Mouse (Mus musculus) kidney, postnatal 10 days (tissue): ENCODE measurements around the gene Sptlc2.

Source experiments
- DNase-seq: peaks from one replicate; pipeline ENCODE4 v3.0.0; 2021; ENCODE audit warnings: mixed read lengths

Sptlc2 gene

GRCm38 (mm10) chr12:87388122-87388774, at the start of gene Sptlc2:
Gene Sptlc2, minus strand, starts transcription at chr12:87388355.
- peak; percentile 100 for DNase-seq

DNA sequence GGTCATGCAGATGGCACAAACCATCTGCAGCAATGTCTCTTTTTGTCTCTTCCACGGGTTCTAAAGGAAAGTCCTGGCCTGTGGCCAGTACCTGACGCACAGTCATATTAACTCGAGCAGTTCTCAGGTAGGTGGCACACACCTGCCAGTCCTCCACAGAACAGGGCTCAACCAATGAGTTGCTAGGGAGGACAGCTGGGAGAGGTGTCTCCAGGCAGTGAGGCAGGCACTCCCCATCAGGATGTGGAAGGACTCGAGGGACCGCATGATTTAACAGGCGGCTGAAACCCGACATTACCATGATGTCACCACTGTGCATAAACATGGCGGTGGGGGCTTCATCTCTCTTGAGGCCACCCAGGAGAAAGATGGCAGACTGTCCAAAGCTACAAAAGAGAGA, 40.7 kb upstream of the Sptlc2 start:
- no peak for DNase-seq

GRCm38 (mm10) chr12:87428295-87428694, 40.1 kb upstream of the Sptlc2 start:
- DNase-seq: no peak

DNA sequence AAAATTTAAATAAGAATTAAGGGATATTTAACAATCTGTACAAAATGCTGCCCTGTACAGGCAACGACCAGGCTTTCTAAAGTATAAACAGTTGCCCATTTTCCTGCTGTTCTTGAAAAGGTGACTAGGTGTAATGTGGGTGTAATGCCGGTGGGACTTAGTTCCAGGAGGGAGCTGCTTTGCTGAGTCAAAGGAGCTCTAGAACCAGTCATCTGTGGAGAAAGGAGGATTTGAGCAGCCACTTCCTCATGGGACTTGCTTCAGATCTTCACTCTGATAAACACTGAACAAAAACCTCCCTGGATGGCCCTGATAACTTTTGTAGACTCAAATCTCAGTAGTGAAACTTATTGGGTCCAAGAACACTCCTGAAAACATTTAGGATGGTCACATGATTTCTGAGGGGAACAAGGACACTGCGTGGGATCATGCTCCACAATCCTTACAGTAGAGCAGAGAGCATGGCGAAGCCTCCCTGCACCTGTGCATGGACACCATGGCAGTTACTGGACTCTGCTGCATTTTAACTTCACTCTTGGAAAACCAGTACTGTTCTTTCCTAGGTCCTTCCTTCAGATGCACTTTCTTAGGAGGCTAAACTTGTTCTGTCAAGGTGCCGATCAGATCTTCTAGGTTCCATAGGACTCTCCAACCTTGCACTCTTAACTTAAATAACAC, 38.3 kb upstream of the Sptlc2 start:
- no peak for DNase-seq

GRCm38 (mm10) chr12:87424516-87424915, 36.4 kb upstream of the Sptlc2 start:
- DNase-seq: no peak

DNA sequence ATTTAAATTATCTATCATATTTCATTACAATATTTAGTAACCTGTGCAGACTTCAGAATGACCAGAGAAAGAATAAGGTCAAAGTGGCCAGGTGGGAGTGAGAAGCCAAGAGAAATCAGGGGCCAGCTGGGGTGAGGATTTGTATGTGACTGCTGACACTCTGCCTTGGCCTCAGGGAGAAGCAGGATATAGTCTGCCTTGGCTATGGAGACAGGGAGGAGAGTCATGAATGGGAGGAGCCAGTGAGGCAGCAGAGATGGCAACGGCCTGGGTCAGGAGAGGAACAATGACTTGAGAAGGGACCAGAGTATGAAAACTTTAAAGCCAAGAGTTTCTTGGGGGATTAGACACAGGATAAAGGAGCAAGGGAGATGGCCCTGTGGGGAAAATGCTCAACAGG, 35.5 kb upstream of the Sptlc2 start:
- DNase-seq: no peak

DNA sequence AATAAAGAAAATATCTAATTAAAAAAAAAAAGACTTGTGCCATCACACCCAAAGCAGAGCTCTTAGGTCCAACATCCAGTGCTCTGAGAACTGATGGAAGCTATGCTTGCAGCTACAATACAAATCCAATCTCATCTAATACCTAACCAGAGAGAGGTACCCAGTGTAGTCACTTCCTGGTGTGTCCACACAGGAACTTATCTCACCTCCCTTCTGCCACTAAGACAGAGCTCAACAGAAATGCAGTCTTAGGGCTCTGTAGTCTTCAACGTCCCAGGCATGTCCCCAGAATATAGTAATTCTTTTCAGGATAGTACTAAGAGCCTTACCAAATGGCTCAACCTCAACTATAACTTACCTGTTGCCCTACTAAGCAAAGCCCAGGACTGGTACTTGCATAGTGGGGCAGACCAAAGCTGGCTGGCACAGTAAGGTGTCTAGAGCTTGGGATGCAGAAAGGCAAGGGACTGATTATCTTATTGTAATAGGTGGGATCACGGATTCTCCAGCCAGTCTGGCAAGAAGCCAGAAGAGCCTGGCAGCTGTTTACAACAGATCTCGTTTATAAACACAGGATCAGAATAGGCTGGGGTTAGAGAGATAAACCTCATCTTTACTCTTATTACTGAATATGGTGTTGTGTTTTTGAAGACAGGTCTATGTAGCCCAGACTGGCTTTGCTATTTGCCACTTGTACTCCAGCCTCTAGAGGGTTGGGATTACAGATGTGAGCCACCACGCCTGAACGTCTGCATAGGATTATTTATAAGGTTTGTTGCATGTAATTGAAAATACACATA, 33.8 kb upstream of the Sptlc2 start:
- DNase-seq: no peak

- DNase-seq: no peak
Measured at GRCm38 (mm10) chr12:87419974-87420485, 31.9 kb upstream of the Sptlc2 start.

GRCm38 (mm10) chr12:87418921-87419320, 30.8 kb upstream of the Sptlc2 start:
- DNase-seq: no peak

DNA sequence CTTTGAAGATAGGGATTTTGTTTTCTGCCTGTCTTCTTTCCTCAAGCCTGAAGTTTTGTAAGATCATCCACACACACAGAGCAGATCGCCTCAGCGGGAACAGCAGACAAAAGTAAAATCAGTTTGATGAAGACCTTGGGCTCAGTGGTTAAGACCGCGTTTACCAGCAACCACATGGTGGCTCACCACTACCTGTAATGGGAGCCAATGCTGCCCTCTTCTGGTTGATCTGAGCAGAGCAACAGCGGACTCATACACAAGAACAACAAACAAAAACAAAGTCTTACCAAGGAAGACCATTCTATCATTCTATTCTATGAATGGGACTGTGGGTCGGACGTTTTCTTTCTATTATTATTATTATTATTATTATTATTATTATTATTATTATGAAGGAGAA, 28.5 kb upstream of the Sptlc2 start:
- peak; percentile 79 for DNase-seq

DNA sequence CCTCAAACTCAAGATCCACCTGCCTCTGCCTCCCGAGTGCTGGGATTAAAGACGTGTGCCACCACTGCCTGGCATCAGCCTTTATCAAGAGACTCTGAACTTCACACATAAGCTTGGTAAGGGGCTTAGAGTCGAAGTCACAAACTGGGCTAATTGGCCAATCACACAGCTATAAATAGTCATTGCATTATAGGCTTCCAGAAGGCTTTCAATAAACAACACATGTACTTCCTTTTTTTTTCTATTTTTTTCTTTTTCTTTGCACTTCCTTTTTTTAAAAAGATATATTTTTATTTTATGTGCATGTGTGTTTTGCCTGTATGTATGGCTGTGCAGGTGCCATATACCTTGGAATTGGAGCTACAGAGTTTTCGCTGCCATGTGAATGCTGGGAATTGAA, 27.2 kb upstream of the Sptlc2 start:
- no peak for DNase-seq

- DNase-seq: peak; percentile 84
Measured at GRCm38 (mm10) chr12:87413179-87413790, 25.1 kb upstream of the Sptlc2 start.

DNA sequence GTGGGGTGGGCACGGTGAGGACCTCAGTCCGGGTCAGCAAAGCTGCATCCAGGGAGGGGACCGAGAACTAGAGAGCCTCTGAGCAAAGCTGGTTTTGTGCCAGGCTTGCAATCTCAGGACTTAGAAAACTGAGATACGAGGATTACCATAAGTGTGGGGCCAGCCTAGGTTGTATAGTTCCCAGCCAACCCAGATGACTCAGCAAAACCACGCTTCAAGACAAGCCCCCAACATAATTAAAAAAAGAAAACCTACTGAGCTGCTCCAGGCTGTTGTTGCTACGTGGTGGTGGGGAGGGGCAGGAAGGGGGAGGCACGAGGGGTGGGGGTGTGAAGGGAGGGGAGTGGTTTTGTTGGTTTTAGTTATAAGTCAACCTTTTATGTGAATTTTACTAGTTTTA, 22.8 kb upstream of the Sptlc2 start:
- DNase-seq: no peak

DNA sequence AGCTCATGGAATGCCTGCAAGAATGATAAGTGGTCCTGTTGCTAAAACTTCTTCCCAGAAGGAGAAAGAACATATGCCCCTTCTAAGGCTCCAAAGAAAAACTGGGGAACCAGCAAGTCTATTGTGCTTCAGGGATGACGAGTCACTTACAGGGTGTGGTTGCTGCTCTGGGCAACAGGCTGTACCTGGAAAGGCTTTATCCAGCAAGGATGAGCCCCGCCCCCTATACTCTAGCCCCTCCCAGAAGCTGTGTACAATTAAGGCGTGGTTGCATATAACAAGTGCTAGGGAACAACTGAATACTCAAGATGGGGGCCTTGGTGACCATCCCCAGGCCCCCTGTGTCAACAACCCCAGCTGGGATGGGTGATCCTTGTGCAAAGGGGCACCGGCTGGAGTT, 21.0 kb upstream of the Sptlc2 start:
- no peak for DNase-seq

- peak; percentile 52 for DNase-seq
Measured at GRCm38 (mm10) chr12:87407869-87408605, 19.9 kb upstream of the Sptlc2 start.

GRCm38 (mm10) chr12:87405721-87406120, 17.6 kb upstream of the Sptlc2 start:
- DNase-seq: no peak

DNA sequence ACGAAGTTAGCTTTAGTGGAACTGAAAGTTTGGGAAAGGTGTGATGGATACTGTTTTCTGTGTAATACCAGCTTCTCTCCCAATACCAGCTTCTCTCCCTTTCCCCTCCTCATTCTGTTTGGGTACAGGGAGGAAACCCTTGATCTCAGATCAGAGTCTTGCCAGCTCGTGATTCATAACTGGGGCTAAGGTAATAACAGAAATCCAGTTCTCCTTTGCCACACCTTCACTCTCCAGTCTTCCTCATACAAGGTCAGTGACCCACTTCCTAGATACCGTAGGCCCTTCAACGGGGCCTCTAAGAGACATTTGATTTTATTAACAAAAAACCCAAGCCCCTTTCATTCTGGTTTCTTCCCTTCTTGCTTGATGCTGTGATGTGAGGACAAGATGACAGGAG, 17.0 kb upstream of the Sptlc2 start:
- DNase-seq: no peak

DNA sequence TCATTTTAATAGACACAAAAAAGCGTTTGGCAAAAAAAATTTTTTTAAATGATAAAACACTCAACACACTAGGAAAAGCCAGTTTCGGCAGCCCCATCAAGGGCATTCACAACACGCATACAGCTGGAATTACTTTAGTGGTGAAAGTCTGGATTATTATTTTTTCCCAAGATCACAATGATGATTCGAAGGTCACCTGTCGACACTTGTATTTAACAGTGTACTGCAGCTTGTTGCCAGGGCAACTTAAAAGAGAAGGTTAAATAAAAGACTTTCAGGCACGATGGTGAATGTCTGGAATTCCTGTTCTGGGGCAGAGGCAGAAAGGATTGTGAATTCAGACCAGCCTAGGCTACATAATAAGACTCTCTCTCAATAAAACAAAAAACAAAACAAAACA, 13.7 kb upstream of the Sptlc2 start:
- DNase-seq: no peak

DNA sequence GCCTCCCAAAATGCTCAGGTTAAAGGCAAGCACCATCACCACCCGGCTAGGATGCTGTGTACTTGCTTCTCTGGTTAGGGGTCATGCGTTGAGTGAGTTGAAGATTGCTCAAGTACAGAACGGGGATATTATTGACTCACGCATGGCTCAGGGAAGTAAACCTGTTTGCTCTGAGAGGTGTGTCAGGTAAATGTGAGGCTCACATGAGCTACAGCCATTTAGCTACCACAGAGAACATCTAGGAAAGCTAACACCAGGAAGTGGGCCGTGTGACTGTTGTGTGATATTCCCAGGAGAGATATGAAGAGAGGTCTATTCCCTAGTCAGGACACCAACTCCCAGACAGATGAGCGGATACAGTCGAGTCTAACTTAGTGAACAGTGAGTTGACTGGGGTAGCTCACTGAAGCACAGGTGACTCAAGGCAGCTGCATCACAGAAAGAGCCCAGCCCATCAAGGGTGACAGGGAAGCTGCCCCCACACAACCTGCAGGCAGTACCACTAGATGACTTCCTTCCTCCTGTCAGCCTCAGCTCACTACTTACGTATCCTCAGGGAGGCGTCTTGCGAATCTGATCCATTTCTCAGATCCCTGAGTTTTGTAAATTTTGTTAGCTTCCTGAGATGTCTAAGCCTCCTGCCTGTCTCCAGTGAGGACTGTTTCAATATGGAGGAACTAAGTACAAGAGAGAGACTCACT, 11.1 kb upstream of the Sptlc2 start:
- DNase-seq: no peak

DNA sequence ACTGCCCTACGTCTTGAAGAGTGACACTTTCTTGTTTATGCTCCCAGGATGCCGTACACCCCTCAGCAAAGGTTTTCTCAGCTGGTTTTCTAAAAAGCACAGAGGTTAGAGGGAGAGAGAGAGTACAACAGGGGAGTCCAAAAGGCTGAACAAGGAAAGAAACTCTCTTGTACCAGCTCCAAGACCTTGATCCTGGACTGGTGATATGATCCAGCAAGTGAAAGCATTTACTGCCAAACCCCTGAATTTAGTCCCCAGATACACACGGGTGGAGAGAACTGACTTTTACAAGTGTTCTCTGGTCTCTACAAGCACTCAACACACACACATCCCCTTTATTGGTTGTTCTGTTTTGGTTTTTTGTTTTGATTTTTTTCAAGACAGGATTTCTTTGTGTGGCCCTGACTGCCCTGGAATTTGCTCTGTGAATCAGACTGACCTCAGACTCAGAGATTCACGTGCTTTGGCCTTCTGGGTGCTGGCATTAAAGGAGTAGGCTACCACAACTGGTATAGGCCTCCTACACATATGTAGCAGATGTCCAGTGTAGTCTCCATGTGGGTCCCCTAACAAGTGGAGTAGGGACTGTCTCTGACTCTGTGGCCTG, 9.8 kb upstream of the Sptlc2 start:
- peak; percentile 10 for DNase-seq

DNA sequence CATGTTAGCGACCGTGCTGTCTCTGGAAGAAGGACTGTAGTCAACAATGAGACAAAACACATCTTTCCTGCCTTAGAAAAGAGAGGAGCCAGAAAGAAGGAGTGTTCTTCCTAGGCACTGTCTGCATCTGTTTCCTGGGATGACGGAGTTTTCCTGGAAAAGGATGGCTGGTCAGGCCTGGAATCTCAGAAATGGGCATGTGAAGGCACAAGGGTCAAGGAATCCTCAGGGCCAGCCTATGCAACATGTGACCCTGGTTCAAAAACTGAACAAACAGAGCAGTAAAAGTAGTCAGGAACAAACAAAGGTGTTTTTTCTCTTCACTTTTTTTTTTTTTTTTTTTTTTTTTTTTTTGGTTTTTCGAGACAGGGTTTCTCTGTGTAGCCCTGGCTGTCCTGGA, 9.0 kb upstream of the Sptlc2 start:
- no peak for DNase-seq
